Mouse (Mus musculus) testis, adult 2 months (tissue): Measurements from ENCODE around the gene Rplp0.

ENCODE experiments used
- CTCF ChIP-seq: fragments of 200-500 bp; IDR thresholded peaks from 2 replicates; pipeline ENCODE4 v1.5.1; 2012; ENCODE audit warnings: low read depth, mild to moderate bottlenecking, inconsistent platforms, low read length, moderate library complexity; ENCODE audit not compliant: control insufficient read depth, insufficient read depth, insufficient replicate concordance
- POLR2A ChIP-seq: fragments of 200-500 bp; IDR thresholded peaks from 2 replicates; pipeline ENCODE4 v1.6.1; 2012; ENCODE audit warnings: low read depth, mild to moderate bottlenecking, inconsistent platforms, low read length, moderate library complexity; ENCODE audit not compliant: control insufficient read depth

DNA sequence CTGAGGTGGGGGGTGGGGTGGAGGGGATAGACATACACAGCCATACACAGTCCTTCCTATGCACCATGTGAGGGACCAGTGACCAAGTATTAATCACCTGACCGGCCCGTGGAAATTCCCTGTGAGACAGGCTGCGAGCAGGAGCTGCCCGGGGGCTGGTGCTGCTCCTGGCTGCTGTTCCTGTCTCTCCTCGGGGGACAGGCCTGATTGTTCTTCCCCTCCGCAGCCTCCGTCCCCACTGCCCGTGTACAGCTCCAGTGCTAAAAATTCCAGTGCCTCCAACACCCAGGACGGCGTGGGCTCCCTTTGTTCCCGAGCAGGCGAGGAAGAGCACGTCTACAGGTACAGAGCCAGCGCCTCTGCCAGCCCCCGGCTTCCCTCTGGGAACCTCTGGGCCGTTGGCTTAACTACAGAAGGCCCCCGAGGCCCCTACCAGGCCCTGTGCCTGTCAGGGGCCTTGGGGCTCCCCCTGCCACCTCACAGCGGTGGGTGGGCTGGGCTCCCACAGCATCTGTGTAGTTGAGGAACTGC, 14.5 kb upstream of the Rplp0 start:
- no peak for TF ChIP-seq POLR2A
- no peak for TF ChIP-seq CTCF
